Mouse (Mus musculus) CD4-positive helper T cell, adult 2 months (primary cell): Measurements from ENCODE around the gene Rnase2a.
A peak's percentile ranks its signal among the peaks of the same experiment; 100 is the strongest.
"Not testable (repeated sequence)": the region's sequence is repeated elsewhere in the genome, so short reads cannot be mapped to it uniquely, and the experiment has no call there.

Experiments
- DNase-seq: peaks from one replicate; pipeline ENCODE4 v3.0.0-alpha.2; 2012; ENCODE audit warnings: low read depth, missing footprints, low spot score

Rnase2a gene

GRCm38 (mm10) chr14:51256041-51256440 lies at the start of gene Rnase2a:
TSS of gene Rnase2a (minus strand) at chr14:51256112.
- DNase-seq: no peak

GRCm38 (mm10) chr14:51291505-51291904 lies 35.6 kb upstream of the Rnase2a start:
- no peak for DNase-seq

GRCm38 (mm10) chr14:51278515-51278914 lies 22.6 kb upstream of the Rnase2a start:
- not testable (repeated sequence) for DNase-seq

- no peak for DNase-seq
Observed at GRCm38 (mm10) chr14:51268677-51269076, 12.8 kb upstream of the Rnase2a start.

GRCm38 (mm10) chr14:51266113-51266512 lies 10.2 kb upstream of the Rnase2a start:
- DNase-seq: peak; percentile 19

- no peak for DNase-seq
Observed at GRCm38 (mm10) chr14:51265667-51266066, 9.8 kb upstream of the Rnase2a start.

GRCm38 (mm10) chr14:51262397-51262796 lies 6.5 kb upstream of the Rnase2a start:
- no peak for DNase-seq

GRCm38 (mm10) chr14:51259741-51260140 lies 3.8 kb upstream of the Rnase2a start:
- no peak for DNase-seq

GRCm38 (mm10) chr14:51253569-51253968 lies 2.3 kb downstream of the Rnase2a start:
- no peak for DNase-seq

- DNase-seq: not testable (repeated sequence)
Observed at GRCm38 (mm10) chr14:51252206-51252605, 3.7 kb downstream of the Rnase2a start.

- no peak for DNase-seq
Observed at GRCm38 (mm10) chr14:51250348-51250747, 5.6 kb downstream of the Rnase2a start.

GRCm38 (mm10) chr14:51247736-51248135 lies 8.2 kb downstream of the Rnase2a start:
- DNase-seq: no peak

GRCm38 (mm10) chr14:51240899-51241298 lies 15.0 kb downstream of the Rnase2a start:
- DNase-seq: peak; percentile 7

GRCm38 (mm10) chr14:51237488-51237887 lies 18.4 kb downstream of the Rnase2a start:
- DNase-seq: not testable (repeated sequence)

GRCm38 (mm10) chr14:51229657-51230056 lies 26.3 kb downstream of the Rnase2a start:
- not testable (repeated sequence) for DNase-seq

GRCm38 (mm10) chr14:51220075-51220474 lies 35.8 kb downstream of the Rnase2a start:
- DNase-seq: not testable (repeated sequence)
